Mouse (Mus musculus) forebrain, embryonic 13.5 days (tissue): Measurements from ENCODE around the gene Zmynd10. TPM values are rescaled to one million over a fixed set of nuclear protein-coding genes. Genes with fewer than 3 reads are reported as not detected.

ENCODE experiments used
- ATAC-seq: fragments of 200-750 bp; cut with Nextera tagmentation; 2 replicates; pipeline ENCODE4 v1.8.0; 2017
- H3K27ac ChIP-seq: fragments of 300-500 bp; sonication (generic); 2 replicates; pipeline ENCODE4 v1.5.1; 2015; ENCODE audit warnings: inconsistent platforms, mild to moderate bottlenecking, moderate library complexity
- H3K27me3 ChIP-seq: fragments of 300-500 bp; sonication (generic); 2 replicates; pipeline ENCODE4 v1.6.1; 2015; ENCODE audit warnings: mild to moderate bottlenecking, inconsistent platforms
- H3K36me3 ChIP-seq: fragments of 300-500 bp; sonication (generic); 2 replicates; pipeline ENCODE4 v1.6.1; 2015; ENCODE audit warnings: mild to moderate bottlenecking, inconsistent platforms; ENCODE audit not compliant: poor library complexity, severe bottlenecking
- H3K4me1 ChIP-seq: fragments of 300-500 bp; sonication (generic); 2 replicates; pipeline ENCODE4 v1.6.1; 2015; ENCODE audit warnings: inconsistent platforms
- H3K4me2 ChIP-seq: fragments of 300-500 bp; sonication (generic); 2 replicates; pipeline ENCODE4 v1.6.1; 2015; ENCODE audit warnings: inconsistent platforms, mild to moderate bottlenecking, moderate library complexity
- H3K4me3 ChIP-seq: fragments of 300-500 bp; sonication (generic); 2 replicates; pipeline ENCODE4 v1.5.1; 2015; ENCODE audit warnings: mild to moderate bottlenecking, inconsistent platforms
- H3K9ac ChIP-seq: fragments of 300-500 bp; sonication (generic); 2 replicates; pipeline ENCODE4 v1.6.1; 2015; ENCODE audit warnings: mild to moderate bottlenecking, inconsistent platforms
- H3K9me3 ChIP-seq: fragments of 300-500 bp; sonication (generic); replicated peaks from 2 replicates; pipeline ENCODE4 v1.6.1; 2016; ENCODE audit warnings: inconsistent platforms
- WGBS: fragments of 180-500 bp; shearing (Covaris S2); methylation state at CpG from one replicate; pipeline ENCODE4 v1.1.7; 2015; 5-methylcytosine and 5-hydroxymethylcytosine counted together
- polyA plus RNA-seq: library from polyadenylated mRNA; unstranded; fragments of >200 nt; fragmentation: Nextera tagmentation; extraction: Ambion mirVana; gene quantifications from 2 replicates; pipeline ENCODE4 v1.2.1, GENCODE M21; 2015

Gene Zmynd10
- 2.0 and 4.0 TPM in 2 replicates for polyA plus RNA-seq

DNA sequence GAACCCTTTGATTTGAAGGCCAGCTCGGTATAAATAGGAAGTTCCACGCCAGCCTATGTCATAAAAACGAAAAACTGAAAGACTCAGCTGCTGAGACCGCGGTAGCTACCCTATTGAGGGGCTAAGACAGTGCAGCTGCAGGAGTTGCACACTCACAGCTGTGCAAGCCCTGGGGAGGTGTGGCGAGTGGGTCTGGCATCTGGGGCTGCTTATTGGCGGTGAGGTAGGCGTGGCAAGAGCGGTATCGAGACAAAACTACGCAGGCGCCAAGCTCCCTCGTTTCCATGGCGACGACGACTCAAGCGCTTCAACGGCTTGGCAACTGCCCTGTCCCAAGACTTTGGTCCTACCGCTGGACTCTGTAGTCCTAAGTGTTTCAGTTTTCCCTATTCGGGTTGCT is at the start of gene Zmynd10:
TSS of gene Zmynd10 (plus strand) at position 273 of the 400 bp plus-strand sequence.
- WGBS, result 2% methylated on average over 20 of the region's 20 CpGs
- H3K9ac ChIP-seq, result peak within 1 kb of the TSS; percentile 28
- peak; percentile 70 for ATAC-seq

DNA sequence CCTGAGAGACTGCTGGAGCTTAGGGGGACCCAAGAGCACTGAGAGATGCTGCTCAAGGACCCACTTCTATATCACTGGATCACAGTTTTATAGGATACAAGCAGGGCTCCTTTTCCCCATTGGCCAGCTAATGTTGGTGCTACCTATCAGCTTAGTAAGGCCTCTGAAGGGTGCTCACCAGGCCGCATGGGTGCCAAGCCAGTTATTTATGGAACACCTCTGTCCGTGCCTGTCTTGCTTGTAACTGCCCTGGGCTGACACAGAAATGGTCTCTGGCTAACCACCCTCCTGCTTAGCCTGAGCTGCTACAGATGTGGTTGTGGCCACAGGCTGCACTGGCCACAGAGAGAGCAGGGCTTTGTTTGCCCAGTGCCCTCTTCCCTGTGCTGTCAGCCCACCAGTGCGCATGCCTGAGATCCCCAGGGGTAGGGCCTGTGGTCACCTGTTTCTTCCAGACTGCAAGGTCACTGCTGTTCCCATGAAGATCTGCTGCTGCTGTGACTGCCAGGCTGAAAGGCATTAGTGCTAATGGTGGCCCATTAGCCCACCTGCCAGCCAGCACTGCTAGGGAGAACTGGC is 46.3 kb upstream of the Zmynd10 start:
- Histone ChIP-seq H3K27me3 (no peaks in the 10 kb centered on the region), H3K36me3 (no peaks in the 10 kb centered on the region), H3K9me3 (no peaks in the 10 kb centered on the region), H3K4me1 (peaks cover 31% of the 10 kb centered on the region), H3K4me2 (no peak overlapping the region), H3K9ac (no peak overlapping the region), H3K4me3 (no peak overlapping the region), H3K27ac (no peak overlapping the region)
- 92% methylated on average over 3 of the region's 3 CpGs for WGBS
- no peak for ATAC-seq

More for the DNA sequence above, at the start of gene Zmynd10:
- Histone ChIP-seq H3K4me3 (peak within 1 kb of the TSS; percentile 8), H3K9me3 (no peaks in the 10 kb centered on the region), H3K27me3 (peaks cover 43% of the 10 kb centered on the region), H3K4me1 (peaks cover 52% of the 10 kb centered on the region), H3K4me2 (peak within 1 kb of the TSS; percentile 55), H3K27ac (peak within 1 kb of the TSS; percentile 68), H3K36me3 (peaks cover 21% of the 10 kb centered on the region)

- Histone ChIP-seq H3K9ac (no peak overlapping the region), H3K27ac (no peak overlapping the region), H3K36me3 (no peaks in the 10 kb centered on the region), H3K4me3 (no peak overlapping the region), H3K27me3 (no peaks in the 10 kb centered on the region), H3K4me2 (no peak overlapping the region), H3K4me1 (peaks cover 46% of the 10 kb centered on the region), H3K9me3 (no peaks in the 10 kb centered on the region)
- WGBS, result 86% methylated on average over 12 of the region's 12 CpGs
- ATAC-seq, result no peak
These were observed 44.8 kb upstream of the Zmynd10 start for GRCm38 (mm10) chr9:107502131-107502846.

DNA sequence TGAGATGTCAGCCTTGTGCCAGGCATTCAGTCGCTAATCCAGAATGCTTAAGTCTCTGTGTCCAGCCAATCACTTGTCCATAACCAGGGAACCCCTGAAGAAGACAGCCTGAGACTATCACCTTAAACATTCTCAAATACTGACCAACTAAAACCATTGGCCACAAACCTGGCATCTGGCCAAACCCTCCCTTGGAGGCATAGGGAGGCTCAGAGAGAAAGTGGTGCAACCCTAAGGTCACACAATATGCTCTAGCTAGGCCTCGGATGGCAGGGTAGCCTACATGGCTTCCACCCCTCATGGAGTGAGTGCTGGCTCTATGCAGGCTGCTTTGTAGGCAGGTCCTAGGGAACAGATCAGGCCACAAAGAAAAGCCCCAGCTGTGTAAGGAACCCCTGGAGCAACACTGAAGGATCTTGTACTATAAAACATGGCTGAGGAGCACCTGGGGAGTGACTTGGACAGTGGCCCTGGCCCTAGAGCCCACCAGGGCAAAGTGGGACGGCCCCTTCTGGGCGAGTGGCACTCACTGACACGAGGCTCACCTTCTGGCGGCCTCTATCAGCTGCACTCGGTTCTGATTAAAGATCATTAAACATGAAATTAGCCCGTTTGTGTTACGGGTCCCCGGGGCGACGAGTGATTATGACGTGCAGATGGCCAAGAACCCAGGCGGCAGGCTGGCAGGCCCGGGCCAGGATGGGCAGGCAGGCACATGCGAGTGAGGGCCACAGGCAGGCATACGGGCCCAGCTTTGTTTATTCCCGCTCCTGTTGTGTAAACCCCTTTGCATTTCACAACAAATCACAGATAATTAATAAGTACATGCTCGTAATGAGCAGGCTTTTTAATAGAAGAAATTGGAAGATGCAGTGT is 42.2 kb upstream of the Zmynd10 start:
- Histone ChIP-seq H3K4me1 (peaks cover 72% of the 10 kb centered on the region), H3K9me3 (no peaks in the 10 kb centered on the region), H3K27ac (peak overlapping the region; percentile 70), H3K4me2 (no peak overlapping the region), H3K27me3 (no peaks in the 10 kb centered on the region), H3K36me3 (no peaks in the 10 kb centered on the region), H3K9ac (no peak overlapping the region), H3K4me3 (no peak overlapping the region)
- ATAC-seq, result peak; percentile 33; the same call in 1 of the 2 replicates
- WGBS, result 47% methylated on average over 19 of the region's 19 CpGs

GRCm38 (mm10) chr9:107508266-107508665 is 38.8 kb upstream of the Zmynd10 start:
- peak; percentile 61 for ATAC-seq
- Histone ChIP-seq H3K27me3 (0 out of 2 replicates have a peak, but pooled peaks cover 2% of the 10 kb centered on the region), H3K4me2 (peak overlapping the region; percentile 29; the same call in 1 of the 2 replicates), H3K9ac (0 out of 2 replicates have a peak overlapping the region, but pooled peaks have one; percentile 1), H3K4me1 (peaks cover 91% of the 10 kb centered on the region), H3K27ac (peak overlapping the region; percentile 64), H3K9me3 (no peaks in the 10 kb centered on the region), H3K36me3 (no peaks in the 10 kb centered on the region), H3K4me3 (no peak overlapping the region)
- 56% methylated on average over 10 of the region's 10 CpGs for WGBS

DNA sequence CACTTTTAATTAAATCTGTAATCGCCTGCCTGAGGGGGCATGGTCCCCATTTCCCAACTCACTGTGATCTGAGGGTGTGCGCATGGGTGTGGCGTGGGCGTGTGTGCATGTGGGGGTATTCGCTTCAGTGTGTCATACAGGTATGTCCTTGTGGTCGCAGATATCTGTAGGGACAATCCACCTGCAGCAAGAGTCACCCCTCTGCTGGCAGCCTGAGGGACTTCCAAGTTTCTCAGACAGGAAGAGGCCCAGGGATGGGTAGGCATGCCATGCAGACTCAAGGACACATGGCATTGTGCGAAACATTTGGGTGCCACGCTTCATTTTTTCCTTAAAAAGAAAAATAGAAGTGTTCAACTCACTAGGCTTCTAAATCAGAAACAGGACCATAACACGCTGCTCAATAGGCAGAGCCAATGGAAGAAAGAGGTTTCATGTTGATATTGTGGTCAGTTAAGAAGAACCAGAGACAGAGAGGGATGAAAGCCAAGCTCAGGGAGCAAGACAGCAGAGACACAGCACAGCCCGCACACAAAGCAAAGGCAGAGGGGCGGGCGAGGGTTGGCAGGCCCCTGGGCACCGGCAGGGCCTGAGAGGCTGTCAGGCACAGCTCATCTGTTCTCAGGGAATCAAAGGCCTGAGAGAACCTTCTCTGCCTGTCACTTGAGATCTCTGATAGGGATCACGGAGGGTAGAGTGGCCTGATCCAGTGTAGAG is 36.6 kb upstream of the Zmynd10 start:
- no peak for ATAC-seq
- no peak overlapping the region for H3K4me3 ChIP-seq
- WGBS, result 87% methylated on average over 14 of the region's 14 CpGs
- H3K36me3 ChIP-seq, result no peaks in the 10 kb centered on the region
- no peaks in the 10 kb centered on the region for H3K9me3 ChIP-seq
- peak overlapping the region; percentile 48; the same call in 1 of the 2 replicates for H3K27ac ChIP-seq
- H3K9ac ChIP-seq, result 0 out of 2 replicates have a peak overlapping the region, but pooled peaks have one; percentile 30
- 0 out of 2 replicates have a peak, but pooled peaks cover 3% of the 10 kb centered on the region for H3K27me3 ChIP-seq
- H3K4me2 ChIP-seq, result no peak overlapping the region
- peaks cover 73% of the 10 kb centered on the region for H3K4me1 ChIP-seq

GRCm38 (mm10) chr9:107511436-107511835 is 35.7 kb upstream of the Zmynd10 start:
- peak overlapping the region; percentile 48 for H3K27ac ChIP-seq
- 46% methylated on average over 8 of the region's 8 CpGs for WGBS
- no peak overlapping the region for H3K4me3 ChIP-seq
- peak overlapping the region; percentile 22; the same call in 1 of the 2 replicates for H3K9ac ChIP-seq
- H3K4me2 ChIP-seq, result no peak overlapping the region
- no peaks in the 10 kb centered on the region for H3K36me3 ChIP-seq
- 0 out of 2 replicates have a peak, but pooled peaks cover 3% of the 10 kb centered on the region for H3K27me3 ChIP-seq
- no peaks in the 10 kb centered on the region for H3K9me3 ChIP-seq
- peaks cover 64% of the 10 kb centered on the region for H3K4me1 ChIP-seq
- no peak for ATAC-seq

DNA sequence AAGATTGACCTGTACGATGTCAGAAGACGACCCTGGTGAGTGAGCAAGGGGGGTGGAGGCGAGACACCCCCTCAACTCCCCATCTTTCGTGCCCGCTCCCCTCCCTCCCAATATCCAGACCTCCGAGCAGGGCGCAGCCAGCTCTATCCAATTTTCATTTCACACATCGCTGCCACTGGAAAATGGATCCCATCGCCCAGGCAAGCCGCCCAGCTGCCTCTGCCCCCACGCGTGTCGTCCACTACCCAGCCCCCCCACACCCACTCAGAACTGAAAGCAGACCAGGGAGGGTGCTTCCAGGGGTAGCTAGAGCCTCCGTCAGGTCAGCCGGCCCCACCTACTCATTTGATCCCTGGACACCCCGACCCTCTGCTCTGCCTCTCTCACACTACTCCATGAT is 34.8 kb upstream of the Zmynd10 start:
- Histone ChIP-seq H3K4me3 (no peak overlapping the region), H3K36me3 (no peaks in the 10 kb centered on the region), H3K27me3 (0 out of 2 replicates have a peak, but pooled peaks cover 3% of the 10 kb centered on the region), H3K4me2 (no peak overlapping the region), H3K4me1 (peaks cover 55% of the 10 kb centered on the region), H3K27ac (peak overlapping the region; percentile 48), H3K9ac (peak overlapping the region; percentile 8; the same call in 1 of the 2 replicates), H3K9me3 (no peaks in the 10 kb centered on the region)
- WGBS, result 44% methylated on average over 16 of the region's 16 CpGs
- ATAC-seq, result no peak

- Histone ChIP-seq H3K9me3 (no peaks in the 10 kb centered on the region), H3K4me2 (no peak overlapping the region), H3K4me1 (peaks cover 34% of the 10 kb centered on the region), H3K27ac (no peak overlapping the region), H3K27me3 (0 out of 2 replicates have a peak, but pooled peaks cover 3% of the 10 kb centered on the region), H3K4me3 (no peak overlapping the region), H3K36me3 (no peaks in the 10 kb centered on the region; the same call in 1 of the 2 replicates), H3K9ac (no peak overlapping the region)
- ATAC-seq, result peak; percentile 65
- WGBS, result 28% methylated on average over 14 of the region's 14 CpGs
These were observed 32.7 kb upstream of the Zmynd10 start for GRCm38 (mm10) chr9:107514303-107514955.

GRCm38 (mm10) chr9:107520331-107520730 is 26.8 kb upstream of the Zmynd10 start:
- no peak overlapping the region for H3K27ac ChIP-seq
- H3K9me3 ChIP-seq, result no peaks in the 10 kb centered on the region
- ATAC-seq, result no peak
- H3K4me2 ChIP-seq, result no peak overlapping the region
- no peak overlapping the region for H3K4me3 ChIP-seq
- H3K4me1 ChIP-seq, result peaks cover 25% of the 10 kb centered on the region
- H3K9ac ChIP-seq, result no peak overlapping the region
- H3K36me3 ChIP-seq, result no peaks in the 10 kb centered on the region; the same call in 1 of the 2 replicates
- peaks cover 11% of the 10 kb centered on the region for H3K27me3 ChIP-seq
- 46% methylated on average over 6 of the region's 6 CpGs for WGBS

GRCm38 (mm10) chr9:107521190-107521589 is 25.9 kb upstream of the Zmynd10 start:
- peak; percentile 30; the same call in 1 of the 2 replicates for ATAC-seq
- no peak overlapping the region for H3K4me3 ChIP-seq
- no peak overlapping the region for H3K4me2 ChIP-seq
- no peak overlapping the region for H3K27ac ChIP-seq
- H3K4me1 ChIP-seq, result peaks cover 26% of the 10 kb centered on the region
- H3K27me3 ChIP-seq, result peaks cover 19% of the 10 kb centered on the region
- H3K36me3 ChIP-seq, result no peaks in the 10 kb centered on the region; the same call in 1 of the 2 replicates
- no peaks in the 10 kb centered on the region for H3K9me3 ChIP-seq
- no peak overlapping the region for H3K9ac ChIP-seq
- WGBS, result 63% methylated on average over 5 of the region's 5 CpGs
